Mouse (Mus musculus): ENCODE measurements around the gene Rpl9-ps6.
"Not testable (repeated sequence)": the region's sequence is repeated elsewhere in the genome, so short reads cannot be mapped to it uniquely, and the experiment has no call there.

Rpl9-ps6 gene

DNA sequence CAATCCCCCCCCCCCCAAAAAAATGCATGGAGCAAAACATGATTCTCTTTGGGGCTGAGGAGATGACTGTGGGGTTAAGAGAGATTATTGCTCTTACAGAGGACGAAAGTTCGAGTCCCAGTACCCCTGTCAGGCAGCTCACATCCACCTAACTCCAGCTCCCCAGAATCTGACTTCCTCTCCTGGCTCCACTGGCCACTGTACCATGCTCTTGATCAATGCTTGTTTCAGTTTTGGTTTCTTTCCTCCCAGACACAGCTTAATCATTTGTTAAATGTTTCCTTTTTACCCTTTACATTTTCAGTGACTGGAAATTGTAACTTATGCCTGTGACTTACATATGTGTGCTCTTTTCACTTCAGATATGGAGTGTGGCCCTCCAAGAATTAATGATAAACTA, 24.6 kb upstream of the Rpl9-ps6 start:
- H3K27me3 ChIP-seq (ENCODE audit: control insufficient read depth, insufficient read depth, low read length, poor library complexity, severe bottlenecking), result no peaks in the 10 kb centered on the region
- no peaks in the 10 kb centered on the region for H3K36me3 ChIP-seq (ENCODE audit: control insufficient read depth, insufficient read depth, low read length, poor library complexity, severe bottlenecking)
- peak; percentile 41 for DNase-seq (ENCODE audit: low read depth, low spot score)

DNA sequence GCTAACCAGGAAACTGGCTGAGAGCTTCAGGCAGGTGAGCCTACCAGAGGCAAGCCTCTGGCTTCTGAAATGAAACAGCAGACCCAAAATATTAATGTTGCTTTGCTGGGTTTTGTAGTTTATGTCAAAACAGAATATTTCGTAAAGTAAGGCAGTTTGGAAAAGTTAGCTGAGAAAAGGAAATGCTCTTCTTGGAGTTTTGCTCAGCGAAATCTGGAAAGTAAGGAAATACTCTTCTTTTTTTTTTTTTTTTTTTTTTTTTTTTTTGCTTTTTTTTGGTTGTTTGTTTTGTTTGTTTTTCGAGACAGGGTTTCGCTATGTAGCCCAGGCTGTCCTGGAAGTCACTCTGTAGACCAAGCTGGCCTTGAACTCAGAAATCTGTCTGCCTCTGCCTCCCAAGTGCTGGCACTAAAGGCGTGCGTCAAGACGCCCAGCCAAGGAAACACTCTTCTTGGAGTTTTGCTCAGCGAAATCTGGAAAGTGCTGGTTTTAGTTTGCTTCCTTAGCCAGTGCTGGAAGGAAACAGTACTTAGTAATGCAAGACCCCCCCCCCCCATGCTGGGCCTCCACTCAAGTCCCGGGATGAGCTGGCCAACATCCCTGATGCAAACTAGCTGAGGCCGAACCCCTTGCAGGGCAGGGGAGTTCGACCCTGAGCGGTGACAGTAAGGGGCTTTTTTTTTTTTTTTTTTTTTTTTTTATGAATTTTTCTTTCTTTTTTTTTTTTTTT, 23.0 kb upstream of the Rpl9-ps6 start:
- Histone ChIP-seq H3K36me3 (ENCODE audit: control insufficient read depth, insufficient read depth, low read length, poor library complexity, severe bottlenecking) (no peaks in the 10 kb centered on the region), H3K27me3 (ENCODE audit: control insufficient read depth, insufficient read depth, low read length, poor library complexity, severe bottlenecking) (no peaks in the 10 kb centered on the region)
- no peak for DNase-seq (ENCODE audit: low read depth, low spot score)

DNA sequence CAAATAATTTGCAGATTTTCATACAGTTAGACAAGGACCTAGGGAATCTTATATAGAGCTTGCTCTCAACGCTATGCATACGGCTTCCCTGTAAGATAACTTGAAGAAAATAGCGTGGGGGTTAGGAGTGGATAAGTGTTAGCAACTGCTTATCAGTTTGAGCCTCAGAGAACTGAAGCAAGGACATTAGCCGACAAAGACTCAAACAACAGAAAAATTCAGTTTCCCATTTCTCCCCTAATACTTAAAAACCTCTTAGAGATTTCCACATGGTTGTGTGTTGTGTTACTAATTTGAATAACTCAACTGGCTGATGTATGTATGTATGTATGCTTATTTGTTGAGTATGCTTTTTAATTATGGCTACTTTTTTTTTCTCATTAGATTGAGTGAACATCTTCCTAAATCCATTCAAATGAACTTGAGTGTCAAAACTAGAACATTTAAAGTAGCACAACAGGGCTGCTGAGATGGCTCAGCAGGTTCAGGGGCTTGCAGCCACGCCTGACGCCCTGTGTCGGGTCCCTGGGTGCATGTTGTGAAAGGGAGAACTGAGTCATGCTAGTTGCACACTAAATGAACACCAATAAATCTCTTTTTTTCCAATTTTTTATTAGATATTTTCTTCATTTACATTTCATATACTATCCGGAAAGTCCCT, 21.3 kb upstream of the Rpl9-ps6 start:
- no peak for DNase-seq (ENCODE audit: low read depth, low spot score)
- H3K36me3 ChIP-seq (ENCODE audit: control insufficient read depth, insufficient read depth, low read length, poor library complexity, severe bottlenecking), result no peaks in the 10 kb centered on the region
- H3K27me3 ChIP-seq (ENCODE audit: control insufficient read depth, insufficient read depth, low read length, poor library complexity, severe bottlenecking), result no peaks in the 10 kb centered on the region

DNA sequence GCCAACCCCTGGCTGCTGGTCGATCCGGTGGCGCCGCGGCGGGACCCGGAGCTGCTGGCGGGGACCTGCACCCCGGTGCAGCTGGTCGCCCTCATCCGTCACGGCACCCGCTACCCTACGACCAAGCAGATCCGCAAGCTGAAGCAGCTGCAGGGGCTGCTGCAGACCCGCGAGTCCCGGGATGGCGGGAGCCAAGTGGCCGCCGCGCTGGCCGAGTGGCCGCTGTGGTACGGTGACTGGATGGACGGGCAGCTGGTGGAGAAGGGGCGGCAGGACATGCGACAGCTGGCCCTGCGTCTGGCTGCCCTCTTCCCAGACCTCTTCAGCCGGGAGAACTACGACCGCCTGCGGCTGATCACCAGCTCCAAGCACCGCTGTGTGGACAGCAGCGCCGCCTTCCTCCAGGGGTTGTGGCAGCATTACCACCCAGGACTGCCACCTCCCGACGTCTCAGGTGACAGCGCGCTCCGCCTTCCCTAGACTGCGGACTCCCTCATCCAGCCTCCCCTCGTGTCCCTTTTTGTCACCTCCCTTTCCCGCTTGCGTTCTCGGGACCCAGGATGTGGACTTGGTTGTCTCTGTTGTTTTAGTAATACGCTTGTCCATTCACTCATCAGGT, 19.8 kb upstream of the Rpl9-ps6 start:
- H3K36me3 ChIP-seq (ENCODE audit: control insufficient read depth, insufficient read depth, low read length, poor library complexity, severe bottlenecking); H3K27me3 ChIP-seq (ENCODE audit: control insufficient read depth, insufficient read depth, low read length, poor library complexity, severe bottlenecking): not testable (repeated sequence)
- peak; percentile 55 for DNase-seq (ENCODE audit: low read depth, low spot score)

DNA sequence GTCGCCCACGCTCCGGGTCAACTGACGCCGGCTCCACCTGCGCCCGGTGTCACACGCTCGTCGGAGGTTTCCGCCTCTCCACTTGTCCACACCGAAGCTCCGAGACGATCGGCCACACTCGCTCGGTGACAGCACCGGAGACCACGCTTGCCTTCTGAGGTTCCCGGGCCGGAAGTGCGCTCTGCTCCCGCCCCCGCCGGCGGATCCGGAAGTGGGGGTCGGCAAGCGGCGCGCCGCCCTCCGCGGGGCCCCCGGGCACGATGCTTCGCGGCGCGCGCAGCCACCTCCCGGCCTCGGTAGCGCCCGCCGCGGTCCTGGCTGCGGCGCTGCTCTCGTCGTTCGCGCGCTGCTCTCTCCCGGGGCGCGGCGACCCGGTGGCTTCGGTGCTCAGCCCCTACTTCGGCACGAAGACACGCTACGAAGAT, 19.3 kb upstream of the Rpl9-ps6 start, which contains the start of gene Minpp1:
Minpp1 (plus strand) TSS at position 89 of the 425 bp plus-strand sequence.
- Histone ChIP-seq H3K36me3 (ENCODE audit: control insufficient read depth, insufficient read depth, low read length, poor library complexity, severe bottlenecking) (no peaks in the 10 kb centered on the region), H3K27me3 (ENCODE audit: control insufficient read depth, insufficient read depth, low read length, poor library complexity, severe bottlenecking) (no peaks in the 10 kb centered on the region)
- peak; percentile 85 for DNase-seq (ENCODE audit: low read depth, low spot score)

DNA sequence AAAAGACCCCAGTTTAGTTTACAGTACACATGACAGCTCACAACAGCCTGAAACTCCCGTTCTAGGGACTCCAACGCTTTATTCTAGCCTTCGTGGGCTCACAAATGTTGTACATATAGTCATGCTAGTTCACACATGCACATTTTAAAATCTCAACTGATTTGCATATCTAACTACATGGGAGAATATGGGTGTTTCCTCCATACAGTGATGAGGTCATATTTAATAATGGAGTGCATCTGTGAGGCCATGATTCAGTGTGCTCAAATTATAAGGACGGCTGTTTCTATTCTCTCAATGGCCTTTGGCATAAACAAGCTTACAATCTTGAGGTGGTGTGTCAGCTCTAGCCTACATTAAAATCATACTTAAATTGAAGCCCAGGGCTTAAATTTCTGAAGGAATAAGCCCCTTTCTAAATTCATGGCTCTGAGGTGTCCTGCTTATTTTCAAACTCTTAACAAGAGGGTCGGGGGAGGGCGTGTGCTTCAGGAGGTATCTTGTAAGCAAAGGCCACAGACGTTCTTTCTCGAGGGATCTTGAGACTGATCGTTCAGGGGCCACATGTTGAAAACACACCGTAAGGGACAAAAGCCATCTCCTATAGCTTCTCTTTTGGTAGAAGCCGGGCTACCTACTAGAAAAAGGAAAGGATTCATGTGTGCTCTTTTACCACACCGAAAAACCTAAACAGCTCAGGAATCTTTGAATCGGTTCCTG, 18.7 kb upstream of the Rpl9-ps6 start:
- DNase-seq (ENCODE audit: low read depth, low spot score), result peak; percentile 49
- Histone ChIP-seq H3K36me3 (ENCODE audit: control insufficient read depth, insufficient read depth, low read length, poor library complexity, severe bottlenecking) (no peaks in the 10 kb centered on the region), H3K27me3 (ENCODE audit: control insufficient read depth, insufficient read depth, low read length, poor library complexity, severe bottlenecking) (no peaks in the 10 kb centered on the region)

DNA sequence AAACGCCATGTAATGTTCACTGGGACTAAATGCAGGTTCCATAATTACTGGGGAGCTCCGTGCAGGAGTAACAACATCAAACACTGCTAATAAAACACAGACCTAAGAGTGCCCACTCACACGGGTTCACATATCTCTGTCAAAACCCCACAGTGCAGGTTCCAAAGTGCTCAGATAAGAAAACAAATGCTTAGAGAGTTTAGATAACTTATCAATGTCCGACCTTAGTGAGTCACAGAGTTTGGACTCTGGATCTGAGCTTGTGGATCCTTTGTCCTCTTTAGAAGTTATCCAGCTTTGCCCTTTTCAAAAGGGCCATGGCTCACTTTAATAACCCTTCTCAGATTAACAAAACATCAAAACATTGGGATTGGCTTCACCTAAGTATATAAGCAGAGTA, 15.1 kb upstream of the Rpl9-ps6 start:
- no peak for DNase-seq (ENCODE audit: low read depth, low spot score)
- no peaks in the 10 kb centered on the region for H3K36me3 ChIP-seq (ENCODE audit: control insufficient read depth, insufficient read depth, low read length, poor library complexity, severe bottlenecking)
- no peaks in the 10 kb centered on the region for H3K27me3 ChIP-seq (ENCODE audit: control insufficient read depth, insufficient read depth, low read length, poor library complexity, severe bottlenecking)

DNA sequence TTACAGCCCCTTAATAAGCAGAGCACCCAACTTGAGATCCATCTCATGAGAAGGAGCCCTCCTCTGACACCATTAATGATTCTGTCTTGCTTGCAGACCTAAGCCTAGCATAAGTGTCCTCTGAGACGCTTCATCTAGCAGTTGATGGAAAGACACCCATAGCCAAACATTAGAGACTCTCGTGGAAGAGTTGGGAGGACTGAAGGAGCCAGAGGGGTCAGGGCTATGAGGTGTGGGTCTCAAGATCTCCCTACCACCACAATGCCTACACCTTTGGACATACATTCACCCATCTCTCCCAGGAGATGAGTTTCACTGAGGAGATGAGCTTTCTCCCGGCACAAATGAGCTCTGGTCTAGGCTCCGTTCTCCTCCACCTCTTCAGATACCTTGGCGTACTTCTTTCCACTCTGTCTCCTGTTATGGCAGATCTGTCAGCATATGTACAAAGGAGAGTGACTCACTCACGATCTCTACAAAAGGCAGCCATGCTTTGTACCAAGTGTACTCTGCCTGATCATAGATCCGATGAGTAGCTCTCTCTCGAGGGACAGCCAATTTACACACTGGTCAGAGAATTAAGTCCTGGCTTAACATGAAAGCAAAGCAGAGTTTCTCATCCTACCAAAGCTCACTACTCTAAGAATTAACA, 14.5 kb upstream of the Rpl9-ps6 start:
- H3K36me3 ChIP-seq (ENCODE audit: control insufficient read depth, insufficient read depth, low read length, poor library complexity, severe bottlenecking), result no peaks in the 10 kb centered on the region
- no peak for DNase-seq (ENCODE audit: low read depth, low spot score)
- no peaks in the 10 kb centered on the region for H3K27me3 ChIP-seq (ENCODE audit: control insufficient read depth, insufficient read depth, low read length, poor library complexity, severe bottlenecking)

DNA sequence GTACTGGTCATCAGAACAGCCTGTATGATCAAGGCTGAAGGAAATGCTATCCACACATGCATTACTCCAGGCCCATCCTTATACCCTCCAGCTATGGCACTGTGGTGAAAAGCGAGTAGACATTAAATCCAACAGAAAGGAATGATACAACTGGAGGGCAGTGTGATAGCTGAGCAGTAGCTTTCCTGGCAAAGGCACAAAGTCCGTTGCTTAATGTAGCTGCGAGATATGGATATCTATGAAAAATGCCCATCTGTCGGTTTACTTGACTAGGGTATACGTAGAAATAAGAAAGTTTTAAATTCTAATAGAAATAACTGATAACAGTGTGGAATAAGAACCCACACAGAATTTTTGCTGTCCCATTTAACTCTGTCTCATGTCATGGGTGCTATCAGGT, 13.9 kb upstream of the Rpl9-ps6 start:
- Histone ChIP-seq H3K27me3 (ENCODE audit: control insufficient read depth, insufficient read depth, low read length, poor library complexity, severe bottlenecking) (no peaks in the 10 kb centered on the region), H3K36me3 (ENCODE audit: control insufficient read depth, insufficient read depth, low read length, poor library complexity, severe bottlenecking) (no peaks in the 10 kb centered on the region)
- DNase-seq (ENCODE audit: low read depth, low spot score), result no peak

DNA sequence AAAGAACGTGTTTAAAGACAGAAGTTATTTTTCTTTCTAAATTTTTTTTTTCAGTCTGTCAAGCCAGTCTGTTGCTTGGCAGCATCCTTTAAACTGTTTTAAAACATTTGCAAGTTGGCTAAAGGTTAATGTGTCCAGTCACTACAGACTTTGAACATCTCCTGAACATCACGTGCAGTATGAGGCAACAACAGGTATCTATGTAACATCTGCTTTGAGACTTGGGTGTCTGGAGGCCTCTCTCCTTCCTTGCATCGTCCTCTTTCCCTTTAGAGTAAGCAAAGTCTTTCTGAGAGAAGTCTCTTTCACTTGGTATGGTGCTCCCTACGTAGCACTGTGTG, 10.3 kb upstream of the Rpl9-ps6 start:
- H3K36me3 ChIP-seq (ENCODE audit: control insufficient read depth, insufficient read depth, low read length, poor library complexity, severe bottlenecking), result no peaks in the 10 kb centered on the region
- no peak for DNase-seq (ENCODE audit: low read depth, low spot score)
- H3K27me3 ChIP-seq (ENCODE audit: control insufficient read depth, insufficient read depth, low read length, poor library complexity, severe bottlenecking), result no peaks in the 10 kb centered on the region

DNA sequence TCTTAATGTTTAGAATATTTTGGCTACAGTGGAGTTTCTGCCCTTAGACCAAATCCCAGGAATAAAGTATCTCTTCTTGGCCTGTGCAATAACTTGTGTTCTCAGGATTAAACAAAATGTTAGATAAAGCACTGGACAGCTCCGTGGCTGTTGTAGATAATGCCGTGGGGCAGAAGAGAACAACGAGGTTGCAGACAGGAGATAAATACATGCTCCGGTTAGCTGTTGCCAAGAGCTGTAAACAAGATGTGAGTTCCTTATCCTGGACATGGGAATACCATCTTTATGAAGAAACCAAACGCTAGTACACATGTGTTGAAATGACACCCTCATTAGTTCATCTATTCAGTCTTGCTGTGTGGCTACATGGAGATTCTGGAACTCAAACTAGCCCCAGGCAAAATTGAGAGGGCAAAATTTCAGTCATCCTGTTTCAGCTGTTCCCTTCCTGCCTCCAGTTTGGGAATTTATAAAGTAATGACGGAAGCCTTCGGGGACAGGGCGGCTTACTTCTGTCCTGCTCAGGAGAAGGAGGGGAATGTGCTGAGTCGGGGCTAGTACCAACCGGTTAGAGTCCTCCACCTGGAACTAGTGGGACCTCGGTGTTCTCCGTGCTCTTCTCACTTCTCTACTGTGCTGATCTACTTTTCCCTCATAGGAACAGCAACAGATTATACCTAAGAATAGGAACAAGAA, 9.8 kb upstream of the Rpl9-ps6 start:
- Histone ChIP-seq H3K27me3 (ENCODE audit: control insufficient read depth, insufficient read depth, low read length, poor library complexity, severe bottlenecking) (no peaks in the 10 kb centered on the region), H3K36me3 (ENCODE audit: control insufficient read depth, insufficient read depth, low read length, poor library complexity, severe bottlenecking) (no peaks in the 10 kb centered on the region)
- DNase-seq (ENCODE audit: low read depth, low spot score), result no peak

DNA sequence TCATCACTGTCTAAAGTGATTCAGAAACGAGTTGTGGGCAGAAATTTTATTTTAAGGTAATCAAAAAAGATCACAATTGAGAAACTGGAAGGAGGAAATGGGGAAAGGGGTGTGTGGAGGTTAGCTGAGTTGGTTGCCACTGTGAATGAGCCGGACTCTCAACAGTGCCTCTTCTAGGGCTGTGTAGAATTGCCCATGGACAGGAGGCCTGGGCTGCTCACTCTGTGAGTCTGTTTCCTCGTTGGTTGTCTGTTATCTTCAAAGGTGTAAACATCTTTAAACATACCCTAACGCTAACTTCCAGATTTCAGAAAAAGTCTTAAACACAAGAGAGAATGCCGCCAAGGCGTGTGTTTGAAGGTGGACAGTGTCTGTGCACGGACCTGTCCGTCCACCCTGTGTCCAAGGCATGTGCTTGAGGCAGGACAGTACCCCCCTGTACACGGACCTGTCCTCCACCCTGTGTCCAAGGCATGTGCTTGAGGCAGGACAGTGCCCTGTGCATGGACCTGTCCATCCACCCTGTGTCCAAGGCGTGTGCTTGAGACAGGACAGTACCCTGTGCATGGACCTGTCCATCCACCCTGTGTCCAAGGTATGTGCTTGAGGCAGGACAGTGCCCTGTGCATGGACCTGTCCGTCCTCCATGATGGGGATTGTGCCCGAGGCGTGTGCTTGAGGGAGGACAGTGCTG, 4.3 kb upstream of the Rpl9-ps6 start:
- H3K36me3 ChIP-seq (ENCODE audit: control insufficient read depth, insufficient read depth, low read length, poor library complexity, severe bottlenecking), result no peaks in the 10 kb centered on the region
- no peak for DNase-seq (ENCODE audit: low read depth, low spot score)
- H3K27me3 ChIP-seq (ENCODE audit: control insufficient read depth, insufficient read depth, low read length, poor library complexity, severe bottlenecking), result no peaks in the 10 kb centered on the region

DNA sequence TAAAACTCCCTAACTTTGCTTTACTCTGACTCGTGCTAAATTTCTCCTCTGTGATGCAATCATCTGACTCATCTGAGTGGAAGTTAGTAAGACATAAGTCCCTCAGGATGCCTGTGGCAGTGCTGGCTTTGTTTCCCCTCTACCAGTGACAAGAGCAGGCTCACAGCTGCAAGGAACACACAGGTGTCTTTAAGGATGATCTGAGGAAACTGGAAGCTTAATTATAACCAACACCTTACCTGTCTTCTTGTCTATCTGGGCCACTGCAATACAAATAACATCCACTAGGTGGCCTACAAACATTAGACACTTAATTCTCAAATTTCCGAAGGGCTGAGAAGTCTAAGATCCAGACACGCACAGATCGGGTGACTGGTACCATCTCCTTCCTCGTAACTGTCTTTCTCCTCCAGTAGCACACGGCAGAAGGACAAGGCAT, 3.7 kb upstream of the Rpl9-ps6 start:
- DNase-seq (ENCODE audit: low read depth, low spot score), result peak; percentile 80
- Histone ChIP-seq H3K27me3 (ENCODE audit: control insufficient read depth, insufficient read depth, low read length, poor library complexity, severe bottlenecking) (no peaks in the 10 kb centered on the region), H3K36me3 (ENCODE audit: control insufficient read depth, insufficient read depth, low read length, poor library complexity, severe bottlenecking) (no peaks in the 10 kb centered on the region)

DNA sequence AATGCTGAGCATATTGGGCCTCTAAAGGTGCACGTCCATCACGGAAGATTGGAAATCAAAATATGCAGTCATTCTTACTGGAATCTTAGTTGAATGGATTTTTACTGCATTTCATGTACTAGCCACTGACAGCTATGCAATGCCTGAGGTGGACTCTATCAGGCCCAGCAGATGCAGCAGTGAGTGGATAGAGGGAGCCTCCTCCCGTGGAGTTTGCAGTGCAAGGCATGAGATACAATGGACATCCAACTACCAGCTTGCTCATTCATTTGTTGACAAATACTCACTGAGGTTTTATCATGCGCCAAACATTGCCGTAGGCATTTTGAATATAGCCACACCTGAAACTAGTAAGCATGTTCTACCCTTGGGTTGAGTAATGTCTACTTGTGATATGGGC, 947 bp upstream of the Rpl9-ps6 start:
- Histone ChIP-seq H3K36me3 (ENCODE audit: control insufficient read depth, insufficient read depth, low read length, poor library complexity, severe bottlenecking) (no peaks in the 10 kb centered on the region), H3K27me3 (ENCODE audit: control insufficient read depth, insufficient read depth, low read length, poor library complexity, severe bottlenecking) (no peaks in the 10 kb centered on the region)
- no peak for DNase-seq (ENCODE audit: low read depth, low spot score)

Data from splenic B cell, adult 2 months (primary cell).